Mouse (Mus musculus) erythroblast, embryonic 14.5 days (primary cell): ENCODE data around the gene Vip. TPM values are rescaled to one million over a fixed set of nuclear protein-coding genes. Genes with fewer than 3 reads are reported as not detected.

ENCODE experiments used
- H3K27me3 ChIP-seq: 2 replicates; pipeline ENCODE4 v1.6.1; 2012; ENCODE audit warnings: inconsistent platforms; ENCODE audit not compliant: control insufficient read depth
- H3K36me3 ChIP-seq: 2 replicates; pipeline ENCODE4 v1.6.1; 2012; ENCODE audit warnings: mild to moderate bottlenecking, inconsistent platforms; ENCODE audit not compliant: control insufficient read depth
- H3K4me1 ChIP-seq: 2 replicates; pipeline ENCODE4 v1.6.1; 2012; ENCODE audit warnings: inconsistent platforms; ENCODE audit not compliant: control insufficient read depth
- H3K4me3 ChIP-seq: replicated peaks from 2 replicates; pipeline ENCODE3; 2012; ENCODE audit warnings: moderate library complexity, mild to moderate bottlenecking, inconsistent platforms
- H3K9me3 ChIP-seq: 2 replicates; pipeline ENCODE4 v1.6.1; 2012; ENCODE audit warnings: low read length, inconsistent platforms, mixed read lengths; ENCODE audit not compliant: control insufficient read depth
- GATA1 ChIP-seq: IDR thresholded peaks from 2 replicates; pipeline ENCODE4 v1.6.1; 2012; ENCODE audit warnings: low read length, inconsistent platforms, mixed read lengths
- TAL1 ChIP-seq: IDR thresholded peaks from 3 replicates; pipeline ENCODE4 v1.6.1; 2012; ENCODE audit warnings: low read length, inconsistent platforms, mixed read lengths
- polyA plus RNA-seq: library from polyadenylated mRNA; stranded (reverse); fragments of >175 nt; gene quantifications from 2 replicates; pipeline ENCODE4 v1.2.3, GENCODE M21; 2012

The Vip gene
- polyA plus RNA-seq, 1 experiment: not detected

- Histone ChIP-seq H3K4me3 (no peak overlapping the region), H3K36me3 (no peaks in the 10 kb centered on the region), H3K9me3 (no peaks in the 10 kb centered on the region), H3K4me1 (no peaks in the 10 kb centered on the region), H3K27me3 (no peaks in the 10 kb centered on the region)
- TF ChIP-seq GATA1: no peak
- TF ChIP-seq TAL1: no peak
Observed at GRCm38 (mm10) chr10:5615186-5616040, 23.6 kb upstream of the Vip start.

- no peaks in the 10 kb centered on the region for H3K27me3 ChIP-seq
- H3K9me3 ChIP-seq: no peaks in the 10 kb centered on the region
- no peak overlapping the region for H3K4me3 ChIP-seq
- H3K4me1 ChIP-seq: no peaks in the 10 kb centered on the region
- TF ChIP-seq TAL1 (no peak), GATA1 (no peak)
- no peaks in the 10 kb centered on the region for H3K36me3 ChIP-seq
Observed at GRCm38 (mm10) chr10:5626268-5626667, 12.8 kb upstream of the Vip start.

GRCm38 (mm10) chr10:5633672-5634200, 5.3 kb upstream of the Vip start:
- H3K36me3 ChIP-seq: no peaks in the 10 kb centered on the region
- no peaks in the 10 kb centered on the region for H3K4me1 ChIP-seq
- TF ChIP-seq TAL1 (no peak), GATA1 (no peak)
- H3K9me3 ChIP-seq: no peaks in the 10 kb centered on the region
- no peaks in the 10 kb centered on the region for H3K27me3 ChIP-seq
- H3K4me3 ChIP-seq: no peak overlapping the region

GRCm38 (mm10) chr10:5634336-5634735, 4.7 kb upstream of the Vip start:
- H3K36me3 ChIP-seq: no peaks in the 10 kb centered on the region
- H3K9me3 ChIP-seq: no peaks in the 10 kb centered on the region
- H3K4me1 ChIP-seq: no peaks in the 10 kb centered on the region
- H3K27me3 ChIP-seq: no peaks in the 10 kb centered on the region
- no peak overlapping the region for H3K4me3 ChIP-seq
- TF ChIP-seq GATA1 (no peak), TAL1 (no peak)

- Histone ChIP-seq H3K9me3 (no peaks in the 10 kb centered on the region), H3K36me3 (no peaks in the 10 kb centered on the region), H3K4me3 (no peak overlapping the region), H3K27me3 (no peaks in the 10 kb centered on the region), H3K4me1 (no peaks in the 10 kb centered on the region)
- TF ChIP-seq TAL1 (no peak), GATA1 (no peak)
Observed at GRCm38 (mm10) chr10:5637322-5637721, 1.7 kb upstream of the Vip start.

- no peaks in the 10 kb centered on the region for H3K9me3 ChIP-seq
- TF ChIP-seq GATA1 (no peak), TAL1 (no peak)
- H3K27me3 ChIP-seq: no peaks in the 10 kb centered on the region
- H3K4me3 ChIP-seq: no peak overlapping the region
- no peaks in the 10 kb centered on the region for H3K36me3 ChIP-seq
- H3K4me1 ChIP-seq: peaks cover 7% of the 10 kb centered on the region
Observed at GRCm38 (mm10) chr10:5681275-5681674, 42.3 kb downstream of the Vip start.

GRCm38 (mm10) chr10:5685608-5686007, 46.6 kb downstream of the Vip start:
- Histone ChIP-seq H3K36me3 (no peaks in the 10 kb centered on the region), H3K27me3 (no peaks in the 10 kb centered on the region), H3K9me3 (no peaks in the 10 kb centered on the region), H3K4me3 (no peak overlapping the region), H3K4me1 (peaks cover 9% of the 10 kb centered on the region)
- TF ChIP-seq GATA1 (no peak), TAL1 (no peak)

- Histone ChIP-seq H3K27me3 (no peaks in the 10 kb centered on the region), H3K4me1 (no peaks in the 10 kb centered on the region)
- no peak for TF ChIP-seq GATA1
- TF ChIP-seq TAL1: no peak
Observed at GRCm38 (mm10) chr10:5694351-5694750, 55.3 kb downstream of the Vip start.

More at GRCm38 (mm10) chr10:5694351-5694750, 55.3 kb downstream of the Vip start:
- Histone ChIP-seq H3K36me3 (no peaks in the 10 kb centered on the region), H3K9me3 (no peaks in the 10 kb centered on the region), H3K4me3 (no peak overlapping the region)

Other genes starting within 250 kb of the Vip start
- gene Syne1, start 87.7 kb upstream of the Vip start, polyA plus RNA-seq: 0.15 and 0.19 TPM in 2 replicates
- 0.03 and 0.09 TPM in 2 replicates for gene Myct1, start 45.4 kb upstream of the Vip start, polyA plus RNA-seq
- 2.7 and 3.4 TPM in 2 replicates for gene Fbxo5, start 166.4 kb downstream of the Vip start, polyA plus RNA-seq
- gene Mtrf1l, start 184.7 kb downstream of the Vip start, polyA plus RNA-seq: 0.15 and 0.25 TPM in 2 replicates